Mouse (Mus musculus) adipocyte (in vitro differentiated cells): Measurements from ENCODE around the gene Itgb1.

Experiments
- DNase-seq: peaks from one replicate; pipeline ENCODE4 v3.0.0-alpha.2; 2016; ENCODE audit warnings: low spot score

Gene Itgb1

DNA sequence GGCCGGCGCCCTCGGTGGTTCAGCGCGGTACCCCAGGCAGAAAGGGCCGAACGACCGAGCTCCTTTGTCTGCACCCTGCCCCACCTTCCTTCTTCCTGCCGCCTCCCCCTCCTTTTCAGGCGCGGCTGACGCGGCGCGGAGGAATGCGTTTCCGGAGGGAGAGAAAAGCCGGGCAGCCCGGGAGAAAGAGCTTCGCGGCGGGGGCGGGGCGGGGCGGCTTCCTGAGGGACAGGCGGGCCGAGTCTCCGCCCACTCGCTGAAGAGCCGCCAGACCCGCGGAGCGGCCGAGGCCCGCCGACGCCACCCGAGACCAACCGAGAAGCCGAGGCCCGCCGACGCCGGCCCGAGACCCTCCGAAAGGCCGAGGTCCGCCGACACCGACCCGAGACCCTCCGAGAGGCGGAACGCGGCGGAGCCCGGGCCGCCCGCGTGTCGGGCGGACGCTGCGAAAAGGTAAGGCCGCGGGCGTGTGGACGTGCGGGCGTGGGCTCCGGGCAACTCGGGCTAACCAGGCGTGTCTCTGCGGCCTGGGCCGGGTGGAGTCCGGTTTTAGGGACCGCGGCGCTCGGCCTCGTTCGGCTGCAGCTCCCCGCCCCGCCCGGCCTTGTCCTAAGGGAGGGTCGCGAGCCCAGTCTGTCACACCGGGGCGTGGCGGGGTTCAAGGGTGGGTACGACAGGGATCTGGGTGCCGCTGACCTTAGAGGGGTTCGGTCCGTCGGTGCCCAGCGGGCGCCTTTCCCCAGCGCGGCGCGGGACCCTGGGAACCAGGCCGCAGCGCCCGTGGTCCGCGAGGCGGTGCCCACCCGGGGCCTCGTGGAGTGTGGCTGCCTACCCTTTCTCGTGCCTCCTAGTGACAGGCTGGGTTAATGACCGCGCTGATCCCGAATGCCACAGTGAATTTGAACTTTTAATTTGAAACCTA lies at the start of gene Itgb1:
Gene Itgb1, plus strand, starts transcription at position 148 of the 922 bp plus-strand sequence.
- peak; percentile 87 for DNase-seq

DNA sequence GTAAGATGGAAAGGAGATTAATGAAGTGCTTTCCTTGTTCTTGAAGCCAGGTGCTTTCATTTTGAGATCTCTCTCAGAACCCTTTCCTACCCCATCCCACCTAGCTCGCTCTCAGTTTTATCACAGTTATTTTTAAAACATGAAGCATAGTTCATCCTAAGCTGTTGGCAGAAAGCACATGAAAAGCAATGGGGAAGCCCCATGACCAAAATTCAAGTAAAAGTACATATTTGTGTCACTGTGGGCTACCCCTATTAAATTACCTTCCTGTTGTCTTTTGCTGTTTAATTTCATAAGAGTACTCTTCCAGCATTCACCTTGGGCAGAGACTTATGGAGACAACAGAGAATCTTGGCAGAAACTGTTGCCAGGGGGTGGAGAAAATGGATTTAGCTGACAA lies 42.4 kb upstream of the Itgb1 start:
- no peak for DNase-seq

DNA sequence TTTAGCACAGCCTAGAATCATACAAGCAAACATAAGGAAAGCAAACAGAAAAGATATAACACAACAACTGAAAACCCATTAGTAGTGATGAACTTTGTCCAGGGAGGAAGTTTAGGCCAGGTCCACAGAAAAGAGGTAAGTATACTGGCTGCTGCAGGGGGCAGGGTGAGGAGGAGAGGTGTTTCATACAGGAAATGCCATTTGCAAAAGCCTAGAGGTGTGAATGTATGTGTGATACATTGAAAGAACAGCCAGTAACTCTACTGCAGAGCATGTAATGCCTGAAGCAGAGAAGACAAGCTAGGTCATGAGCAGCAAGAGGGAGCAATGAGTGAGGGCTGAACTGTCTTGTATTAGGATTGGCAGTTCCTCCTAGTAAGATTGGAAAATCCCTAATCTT lies 40.0 kb upstream of the Itgb1 start:
- DNase-seq, result no peak

DNA sequence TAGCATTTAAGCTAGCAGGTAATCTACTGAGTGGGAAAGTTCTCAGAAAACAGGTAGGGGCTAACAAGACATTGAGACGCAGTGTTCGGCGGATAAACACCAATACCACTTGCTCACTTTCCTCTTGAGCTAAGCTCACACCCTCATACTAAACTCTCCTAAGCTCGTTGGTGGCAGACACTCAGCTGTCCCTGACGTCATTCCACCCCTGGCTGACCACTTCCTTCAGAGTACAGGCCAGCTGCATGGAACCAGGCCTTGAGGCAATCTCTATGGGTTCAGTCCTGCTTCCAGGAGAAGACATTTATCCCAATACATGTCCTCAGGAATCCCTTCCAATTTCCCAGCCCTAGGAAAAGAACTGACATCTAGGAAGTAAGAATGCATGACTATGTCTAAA lies 39.0 kb upstream of the Itgb1 start:
- DNase-seq, result no peak

DNA sequence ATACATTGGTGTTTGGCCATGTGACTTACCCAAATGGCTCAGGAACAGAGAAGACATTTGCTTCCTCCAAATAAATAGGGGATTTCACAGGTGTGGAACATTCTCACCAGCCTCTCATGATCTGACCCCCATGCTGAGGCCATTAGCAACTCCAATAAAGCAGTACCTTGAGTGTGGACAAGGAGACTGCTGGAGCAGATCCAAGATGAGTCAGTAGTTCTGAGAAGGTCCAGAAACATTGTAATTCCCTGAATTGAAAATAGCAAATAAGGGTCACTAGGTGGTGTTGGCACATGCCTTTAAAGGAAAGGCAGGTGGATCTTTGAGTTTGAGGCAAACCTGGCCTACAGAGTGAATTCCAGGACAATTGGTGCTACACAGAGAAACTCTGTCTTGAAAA lies 37.4 kb upstream of the Itgb1 start:
- DNase-seq, result peak; percentile 15

DNA sequence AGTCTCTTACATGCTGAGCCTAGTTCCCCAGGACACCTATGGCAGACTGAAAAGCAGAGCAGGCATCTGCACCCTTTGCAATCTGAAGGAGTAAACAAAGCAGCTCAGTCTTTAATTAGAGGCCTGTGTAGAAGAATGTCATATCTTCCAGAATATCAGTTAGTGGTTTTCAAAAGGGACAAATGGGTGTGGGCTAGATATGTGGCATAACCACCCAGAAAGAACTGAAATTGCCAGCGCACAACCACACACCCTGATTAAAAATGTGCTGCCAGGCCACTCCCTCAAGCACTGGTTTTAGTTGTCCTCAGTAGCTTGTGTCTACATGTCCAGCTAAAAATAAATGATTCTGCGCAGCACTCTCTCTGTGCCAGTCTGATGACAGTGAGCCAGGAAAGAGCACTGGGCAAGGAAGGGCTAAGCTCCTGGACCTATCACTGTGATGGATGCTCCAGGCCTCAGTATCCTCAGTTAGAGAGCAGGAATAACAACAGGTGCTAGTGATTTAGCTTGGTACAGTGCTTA lies 35.1 kb upstream of the Itgb1 start:
- DNase-seq, result no peak

DNA sequence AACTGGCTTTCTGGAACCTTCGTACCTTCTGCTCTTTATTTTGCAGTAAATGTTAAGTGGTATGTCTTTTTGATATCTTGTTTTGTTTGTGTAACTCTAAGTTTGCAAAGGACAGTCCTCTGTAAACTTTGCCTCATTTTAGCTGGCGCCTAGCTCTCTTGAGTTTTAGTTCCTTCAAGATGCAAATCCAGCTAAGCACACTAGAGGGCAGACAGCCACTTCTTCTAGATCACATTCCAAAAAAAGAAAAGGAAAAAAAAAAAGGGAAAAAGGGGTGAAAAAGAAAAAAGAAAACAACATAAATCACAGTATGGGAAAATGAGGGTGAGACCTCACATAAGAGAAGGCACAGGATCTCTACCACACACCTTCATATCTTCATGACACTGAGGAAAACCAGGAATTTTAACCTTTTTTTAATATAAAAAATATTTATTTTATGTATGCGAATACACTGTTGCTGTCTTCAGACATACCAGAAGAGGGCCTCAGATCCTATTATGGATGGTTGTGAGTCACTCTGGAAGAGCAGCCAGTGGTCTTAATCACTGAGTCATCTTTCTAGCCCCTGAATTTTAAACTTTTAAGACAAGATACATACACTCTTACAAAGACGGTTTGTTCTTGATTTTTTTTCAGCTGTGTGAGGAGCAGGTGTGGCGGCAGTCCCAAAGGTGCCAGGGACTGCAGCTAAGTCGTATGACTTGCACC lies 32.9 kb upstream of the Itgb1 start:
- peak; percentile 78 for DNase-seq

DNA sequence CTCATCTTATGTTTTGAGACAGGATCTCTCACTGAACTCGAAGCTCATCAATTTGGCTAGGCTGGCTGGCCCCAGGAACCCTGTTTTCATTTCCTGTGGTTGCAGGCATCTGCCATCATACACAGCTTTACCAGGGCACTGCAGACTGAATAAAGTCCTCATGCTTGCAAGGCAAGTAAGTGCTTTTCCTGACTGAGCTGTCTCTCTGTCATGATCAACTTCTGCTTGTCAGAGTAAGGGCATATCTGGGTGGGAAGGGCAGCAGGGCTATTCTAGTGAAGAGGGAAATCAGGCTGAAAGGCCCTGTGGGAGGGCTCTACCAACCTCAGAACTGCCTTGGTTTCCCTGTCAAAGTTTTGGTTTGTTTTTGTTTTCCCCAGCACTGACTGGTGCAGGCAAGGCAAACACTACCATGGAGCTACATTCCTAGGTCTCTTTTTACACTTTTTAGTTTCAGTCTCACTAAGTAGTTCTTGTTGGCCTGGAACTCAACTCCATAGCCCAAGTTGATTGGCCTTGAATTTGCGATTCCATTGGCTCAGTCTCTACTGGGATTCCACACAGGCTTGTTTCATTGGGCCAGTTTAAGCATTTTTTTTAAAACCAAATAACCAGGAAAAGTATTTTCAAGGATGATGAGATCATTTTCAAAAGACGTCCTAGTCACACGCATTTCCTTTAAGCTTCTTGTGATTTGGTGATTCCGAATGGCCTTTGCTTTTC lies 31.7 kb upstream of the Itgb1 start:
- DNase-seq, result no peak

DNA sequence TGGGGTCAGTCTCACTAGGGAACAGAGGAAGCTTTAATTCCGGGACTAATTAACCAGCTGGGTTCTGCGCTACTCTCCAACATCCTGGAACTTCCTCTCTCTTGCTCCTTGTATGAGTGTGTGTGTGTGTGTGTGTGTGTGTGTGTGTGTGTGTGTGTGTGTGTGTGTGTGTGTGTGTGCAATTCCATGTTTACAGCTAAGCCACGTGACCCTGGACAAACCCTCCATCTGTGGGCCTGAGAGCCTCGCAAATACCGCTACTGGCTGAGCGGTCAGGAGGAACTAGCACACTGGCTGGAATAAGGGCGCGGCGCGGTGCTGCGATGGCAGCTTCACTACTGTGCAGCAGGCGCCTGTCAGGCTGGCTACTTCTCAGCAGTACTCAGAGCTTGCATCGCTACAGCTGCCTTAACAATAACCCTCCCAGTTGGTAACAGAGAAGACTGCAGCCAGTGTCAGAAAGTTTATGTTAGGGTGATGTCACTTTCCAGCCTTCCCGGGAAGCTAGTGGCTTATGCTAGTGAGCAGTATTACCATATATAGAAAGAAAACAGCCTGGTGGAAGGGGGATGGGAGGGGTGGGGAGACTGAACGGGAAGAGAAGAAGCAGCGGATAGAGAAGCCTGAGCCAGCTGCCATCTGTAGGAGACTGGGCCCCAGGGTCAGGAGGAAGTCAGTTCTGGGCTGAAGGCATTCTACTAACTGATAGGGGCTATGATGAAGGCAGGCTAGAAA lies 30.9 kb upstream of the Itgb1 start:
- DNase-seq, result peak; percentile 50

DNA sequence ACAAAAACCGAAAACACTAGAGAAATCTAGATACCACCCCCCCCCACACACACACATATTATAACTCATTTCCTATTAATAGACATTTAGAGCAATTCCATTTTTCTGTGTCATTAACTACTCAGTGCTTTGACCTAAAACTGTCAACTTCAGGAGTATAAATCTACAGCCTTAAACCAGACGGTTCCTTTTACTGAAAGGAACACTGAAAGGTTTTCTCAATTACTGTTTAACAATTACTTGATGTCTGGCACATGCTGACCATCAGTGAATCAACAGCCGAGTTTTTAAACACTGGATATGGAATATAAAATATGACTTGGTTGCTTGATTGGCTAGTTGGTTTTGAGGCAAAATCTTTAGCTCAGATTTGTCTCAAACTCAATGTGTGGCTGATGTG lies 23.3 kb upstream of the Itgb1 start:
- no peak for DNase-seq

DNA sequence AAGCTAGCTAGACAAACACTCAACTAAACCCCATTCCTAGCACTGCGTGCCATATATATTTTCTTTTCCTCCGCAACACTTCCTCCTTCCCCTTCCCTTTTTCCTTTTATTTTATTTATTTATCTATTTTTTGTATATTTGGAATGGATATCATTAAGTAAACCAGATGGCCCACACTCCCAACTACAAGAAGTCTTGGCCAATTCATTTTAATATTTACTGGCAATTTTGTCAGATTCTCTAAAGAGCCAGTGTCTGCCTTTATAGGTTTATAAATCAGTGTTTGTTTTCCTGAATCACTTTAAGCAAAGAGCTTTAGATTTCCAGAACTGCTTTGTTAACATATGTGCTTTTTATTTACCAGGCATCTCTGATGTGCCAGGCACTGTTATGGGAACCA lies 22.8 kb upstream of the Itgb1 start:
- no peak for DNase-seq

DNA sequence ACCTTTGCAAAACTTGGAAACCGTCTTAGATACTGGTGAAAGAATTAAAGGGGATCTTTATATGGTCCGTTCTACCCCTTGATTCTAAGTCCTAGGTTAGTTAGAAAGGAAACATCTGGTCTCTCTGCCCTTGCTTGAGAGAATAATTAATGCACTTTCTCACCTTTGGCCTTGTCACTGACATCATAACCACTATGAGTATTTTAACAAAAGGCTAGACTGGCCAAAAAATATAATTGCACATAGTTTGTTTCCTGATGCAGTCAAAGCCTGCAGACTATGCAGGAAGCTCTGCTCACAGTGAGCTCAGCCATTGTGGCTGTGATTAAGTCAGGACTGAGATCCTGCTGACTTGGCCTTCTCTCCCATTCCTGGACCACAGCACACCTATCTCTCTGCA lies 22.3 kb upstream of the Itgb1 start:
- DNase-seq, result no peak

DNA sequence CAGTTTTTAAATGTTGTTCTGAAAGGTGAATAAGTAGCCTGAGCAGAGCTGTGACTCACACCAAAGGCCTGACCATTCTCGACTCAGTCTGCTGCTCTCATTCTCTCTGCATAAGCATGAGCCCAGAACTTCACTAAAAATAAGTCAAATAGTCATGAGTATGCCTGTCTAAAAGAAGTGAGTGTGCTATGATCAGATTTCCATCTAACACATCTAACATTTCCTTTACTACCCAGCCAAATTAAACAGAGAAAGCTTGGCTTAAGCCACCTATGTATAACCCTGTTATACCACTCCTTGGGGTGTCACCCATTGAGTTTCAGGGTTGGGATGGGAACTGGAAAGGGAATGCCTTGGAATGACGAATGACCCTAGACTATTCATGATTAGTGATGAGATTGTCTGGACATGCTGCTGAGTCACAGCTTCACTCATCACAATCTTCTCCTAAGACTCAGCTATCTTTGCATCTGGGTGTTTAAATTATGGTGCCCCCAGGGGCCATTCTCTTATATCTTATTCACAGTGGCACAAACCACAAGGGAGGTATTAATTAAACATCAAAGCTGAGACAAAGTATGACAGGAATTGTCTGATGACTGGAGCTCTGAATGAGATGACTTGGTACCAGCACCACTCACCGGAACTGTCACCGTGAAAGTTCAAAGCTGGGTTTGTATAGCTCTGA lies 18.7 kb upstream of the Itgb1 start:
- no peak for DNase-seq

DNA sequence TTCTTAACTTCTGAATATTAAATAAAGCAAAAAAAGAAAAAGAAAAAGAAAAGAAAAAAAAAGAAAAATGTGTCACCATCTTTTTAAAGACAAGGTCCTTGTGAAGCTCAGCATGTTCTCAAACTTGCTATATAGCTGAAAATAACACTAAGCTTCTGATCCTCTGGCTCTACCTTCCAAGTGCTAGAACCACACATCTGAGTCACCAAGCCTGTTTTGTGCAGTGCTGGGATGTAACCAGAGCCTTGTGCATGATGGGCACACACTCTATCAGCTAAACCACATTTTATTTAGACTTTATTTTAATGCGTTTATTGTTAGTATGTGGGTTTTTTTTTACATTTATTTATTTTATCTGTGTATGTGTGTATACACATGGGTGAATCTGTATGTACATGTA lies 13.6 kb upstream of the Itgb1 start:
- no peak for DNase-seq

DNA sequence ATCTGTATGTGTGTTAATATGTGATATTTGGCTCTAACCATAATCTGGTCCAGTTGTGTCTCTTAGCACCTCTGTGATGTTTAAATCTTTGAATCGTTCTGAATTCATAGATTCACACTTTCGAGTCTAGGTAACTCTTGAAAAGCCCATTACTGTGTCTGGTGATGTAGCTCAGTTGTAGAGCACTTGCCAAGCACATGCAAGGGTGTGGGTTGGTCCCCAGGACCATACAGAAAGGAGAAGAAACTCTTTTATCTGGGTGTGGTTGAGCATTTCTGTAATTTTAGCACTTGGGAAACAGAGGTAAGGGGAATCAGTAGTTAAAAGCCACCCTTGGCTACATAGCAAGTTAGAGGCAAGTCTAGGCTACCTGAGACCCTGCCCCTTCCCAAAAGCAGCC lies 13.0 kb upstream of the Itgb1 start:
- DNase-seq, result no peak

DNA sequence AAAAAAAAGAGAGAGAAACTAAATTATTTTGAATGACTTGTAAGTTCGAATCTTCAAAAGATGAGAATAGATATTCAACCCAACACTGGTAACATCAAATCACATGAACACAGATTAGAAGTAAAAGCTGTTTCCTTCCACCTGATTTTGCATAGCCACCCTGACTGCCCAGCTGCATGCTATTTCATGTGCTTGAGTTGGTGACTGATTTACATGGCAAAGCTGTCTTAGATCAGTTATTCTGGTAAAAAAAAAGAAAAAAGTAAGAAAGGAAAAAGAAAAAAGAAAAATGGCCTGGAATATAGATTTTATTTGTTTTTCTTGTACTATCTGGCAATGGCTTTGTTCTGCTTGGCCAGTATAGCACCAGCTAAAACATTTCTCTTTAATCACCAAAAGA lies 12.5 kb upstream of the Itgb1 start:
- DNase-seq, result no peak

DNA sequence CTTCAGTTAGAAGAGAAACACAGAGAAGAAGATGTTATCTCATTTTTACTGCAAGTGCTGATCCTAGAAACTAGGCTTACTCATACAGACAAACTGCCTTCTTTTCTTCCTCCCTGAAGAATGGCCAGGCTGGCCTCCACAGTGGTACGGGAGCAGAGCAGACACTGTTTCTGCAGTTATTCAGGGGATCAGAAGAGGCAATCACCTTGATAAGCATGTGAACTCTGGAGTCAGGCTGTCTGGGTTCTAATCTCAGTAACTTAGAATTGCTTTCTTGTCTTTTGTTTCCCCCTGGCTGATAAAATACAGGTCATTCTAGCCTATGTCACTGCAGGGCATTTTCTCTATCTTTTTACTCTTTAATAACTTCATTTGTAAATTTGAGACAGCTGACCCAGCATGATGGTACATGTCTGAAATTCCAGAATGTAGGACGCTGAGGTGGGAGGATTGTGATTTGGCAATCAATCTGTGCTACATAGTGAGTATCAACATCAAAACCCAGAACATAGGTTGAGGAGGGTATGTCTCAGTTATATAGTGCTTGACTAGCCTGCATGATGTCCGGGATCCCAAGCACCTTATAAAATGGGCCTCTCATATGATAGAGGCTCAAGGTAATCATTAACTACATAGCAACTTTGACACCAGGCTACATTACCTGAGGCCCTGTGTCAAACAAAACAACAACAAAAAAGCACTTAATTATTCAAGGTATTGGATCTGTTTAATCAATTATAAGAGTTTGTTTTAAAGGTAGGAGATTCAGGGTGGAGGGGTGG lies 9.4 kb upstream of the Itgb1 start:
- DNase-seq, result no peak

DNA sequence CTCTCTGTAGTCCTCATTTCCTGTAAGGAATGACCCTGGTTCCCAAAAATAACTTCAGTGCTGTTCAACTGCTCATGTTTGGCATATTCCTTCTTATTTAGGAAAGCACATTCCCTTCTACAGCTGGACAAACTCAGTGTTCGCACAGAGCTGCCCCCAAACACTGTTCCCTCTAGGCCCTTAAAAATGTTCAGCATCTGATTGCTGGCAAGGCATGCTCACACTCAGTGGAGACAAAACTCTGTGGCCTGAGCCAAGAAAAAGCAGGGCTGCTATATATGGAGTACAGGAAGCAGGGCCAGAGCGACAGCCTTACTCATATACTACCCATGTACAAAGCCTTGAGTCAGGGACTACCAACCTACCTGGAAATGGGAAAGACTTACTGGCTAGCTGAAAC lies 5.5 kb upstream of the Itgb1 start:
- peak; percentile 13 for DNase-seq

DNA sequence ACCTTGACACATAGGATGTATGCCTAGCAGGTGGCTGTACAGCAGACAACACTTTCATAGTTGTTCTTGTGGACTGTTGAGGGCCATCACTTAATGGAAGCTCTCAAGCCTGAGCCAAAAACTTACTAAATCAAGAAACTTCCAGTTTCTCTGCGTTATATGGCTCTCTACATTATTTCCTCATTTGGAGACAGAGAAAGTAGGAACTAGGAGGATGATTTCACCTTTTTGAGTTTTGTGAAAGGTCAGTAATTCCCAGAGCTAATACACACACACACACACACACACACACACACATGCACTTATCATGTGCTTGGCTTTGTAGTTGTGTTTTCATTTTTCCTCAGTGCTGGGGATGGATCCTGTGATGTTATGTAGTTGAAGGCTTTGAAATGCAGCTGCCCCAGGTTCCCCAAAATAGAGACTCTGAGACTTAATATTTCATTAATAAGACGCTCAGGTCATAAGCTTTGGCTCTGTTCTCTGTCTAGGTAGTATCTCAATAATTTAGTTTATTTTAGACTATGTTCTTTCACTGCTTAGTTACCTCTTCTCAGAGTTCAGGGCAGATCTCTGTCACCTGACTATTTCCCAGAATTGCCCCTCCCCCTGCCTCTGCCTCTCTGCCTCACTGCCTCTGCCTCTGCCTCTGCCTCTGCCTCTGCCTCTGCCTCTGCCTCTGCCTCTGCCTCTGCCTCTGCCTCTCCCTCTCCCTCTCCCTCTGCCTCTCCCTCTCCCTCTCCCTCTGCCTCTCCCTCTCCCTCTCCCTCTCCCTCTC lies 4.7 kb upstream of the Itgb1 start:
- no peak for DNase-seq

DNA sequence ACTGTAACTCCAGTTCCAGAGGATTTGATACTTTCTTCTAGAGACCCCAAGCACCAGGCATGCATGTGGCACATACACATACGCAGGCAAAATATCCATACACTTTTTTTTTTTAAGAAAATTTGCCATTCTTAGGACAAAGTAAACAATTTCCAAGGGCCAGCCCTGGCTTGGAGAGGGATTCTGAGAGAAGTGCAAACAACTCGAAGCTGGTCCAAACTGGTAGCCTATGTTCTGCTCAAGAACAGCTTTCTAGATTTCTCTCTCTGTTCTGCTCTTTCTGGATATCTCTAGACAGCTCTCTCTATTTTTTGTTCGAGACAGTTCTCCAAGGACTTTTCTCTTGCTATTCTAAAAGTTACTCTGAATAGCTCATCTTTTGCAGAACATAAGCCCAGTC lies 3.5 kb upstream of the Itgb1 start:
- DNase-seq, result no peak
